Mouse (Mus musculus) heart, adult 10 weeks (tissue): ENCODE results near the gene Vmn1r104. TPM values are rescaled to one million over a fixed set of nuclear protein-coding genes. Genes with fewer than 3 reads are reported as not detected.

ENCODE experiments used
- polyA plus RNA-seq: library from polyadenylated mRNA; stranded (reverse); fragments of 350-450 nt; fragmentation: Illumina TruSeq; extraction: RNeasy Lipid Tissue Mini Kit (QIAGEN cat#74804); gene quantifications from one replicate; pipeline ENCODE4 v1.2.3, GENCODE M21; 2014; ENCODE audit warnings: low read depth, low replicate concordance

Gene Vmn1r104
- polyA plus RNA-seq: not detected

GRCm38 (mm10) chr7:20533537-20533936 lies at the start of gene Vmn1r104:
Vmn1r104 (plus strand) TSS chr7:20533837.

GRCm38 (mm10) chr7:20510434-20510833 lies 23.2 kb upstream of the Vmn1r104 start, which contains the start of gene Vmn1r103:
Vmn1r103 (minus strand) TSS chr7:20510534.

GRCm38 (mm10) chr7:20545657-20546056 lies 12.0 kb downstream of the Vmn1r104 start, which contains the start of gene Gm5726:
Gm5726 (minus strand) TSS chr7:20545757.

GRCm38 (mm10) chr7:20576141-20576540 lies 42.5 kb downstream of the Vmn1r104 start, which contains the start of gene Gm4141:
Gm4141 (minus strand) TSS chr7:20576241.

Other genes with a start within 250 kb of the Vmn1r104 start
- not detected for gene Gm4133, start 199.8 kb upstream of the Vmn1r104 start, polyA plus RNA-seq
- not detected for gene Gm5728, start 158.4 kb upstream of the Vmn1r104 start, polyA plus RNA-seq
- not detected for gene Vmn1r100, start 115.9 kb upstream of the Vmn1r104 start, polyA plus RNA-seq
- gene Vmn1r101, start 91.2 kb upstream of the Vmn1r104 start, polyA plus RNA-seq: not detected
- not detected for gene Gm10670, start 58.9 kb upstream of the Vmn1r104 start, polyA plus RNA-seq
- gene Vmn1r103, start 23.3 kb upstream of the Vmn1r104 start, polyA plus RNA-seq: not detected
- gene Gm5726, start 11.9 kb downstream of the Vmn1r104 start, polyA plus RNA-seq: not detected
- gene Gm4141, start 42.4 kb downstream of the Vmn1r104 start, polyA plus RNA-seq: not detected
- not detected for gene Gm4513, start 65.2 kb downstream of the Vmn1r104 start, polyA plus RNA-seq
- not detected for gene Vmn1r107, start 135.1 kb downstream of the Vmn1r104 start, polyA plus RNA-seq
- gene Vmn1r111, start 169.4 kb downstream of the Vmn1r104 start, polyA plus RNA-seq: not detected
- not detected for gene Gm10668, start 196.8 kb downstream of the Vmn1r104 start, polyA plus RNA-seq
- gene Vmn1r112, start 237.3 kb downstream of the Vmn1r104 start, polyA plus RNA-seq: not detected